Mouse (Mus musculus): Measurements from ENCODE around the gene Rgs7.

The Rgs7 gene

DNA sequence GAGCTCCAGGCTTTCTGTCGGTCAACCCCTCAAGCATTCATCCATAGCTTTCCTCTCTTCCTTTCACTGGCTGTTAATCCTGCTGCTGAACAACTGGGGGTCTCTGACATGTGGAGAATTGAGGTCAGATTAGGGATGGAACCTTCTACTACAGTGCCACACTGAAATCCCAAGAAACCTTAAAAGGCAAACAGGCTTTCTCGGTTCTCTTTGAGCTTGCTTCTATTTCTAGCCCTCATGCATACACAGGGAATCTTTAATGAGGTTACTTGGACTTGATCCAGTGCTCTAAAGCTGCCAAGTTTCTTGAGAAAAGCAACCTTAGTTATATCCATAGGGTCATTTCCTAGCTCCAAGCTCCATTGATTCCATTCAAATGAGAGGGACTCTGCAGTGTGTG lies 363.8 kb downstream of the Rgs7 start:
- DNase-seq, result peak; percentile 38

DNA sequence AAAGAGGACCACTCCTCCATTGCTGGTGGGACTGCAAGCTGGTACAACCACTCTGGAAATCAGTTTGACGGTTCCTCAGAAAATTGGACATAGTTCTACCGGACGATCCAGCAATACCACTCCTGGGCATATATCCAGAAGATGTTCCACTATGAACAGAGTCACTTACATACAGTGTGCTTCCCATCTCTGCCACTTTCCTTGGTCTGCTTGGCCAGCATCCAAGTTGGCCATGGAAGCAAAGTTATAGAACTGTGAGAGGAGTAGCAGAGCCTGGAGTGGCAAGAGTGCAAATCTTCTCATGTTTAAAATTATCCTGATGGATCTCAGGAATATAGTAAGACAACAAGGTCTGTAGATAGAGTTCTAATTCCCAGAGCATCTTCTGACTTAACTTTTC lies 367.9 kb downstream of the Rgs7 start:
- no peak for DNase-seq

- DNase-seq, result no peak
These were observed 373.3 kb downstream of the Rgs7 start for GRCm38 (mm10) chr1:175118904-175119555.

GRCm38 (mm10) chr1:175108270-175108860 lies 383.9 kb downstream of the Rgs7 start:
- no peak for DNase-seq

DNA sequence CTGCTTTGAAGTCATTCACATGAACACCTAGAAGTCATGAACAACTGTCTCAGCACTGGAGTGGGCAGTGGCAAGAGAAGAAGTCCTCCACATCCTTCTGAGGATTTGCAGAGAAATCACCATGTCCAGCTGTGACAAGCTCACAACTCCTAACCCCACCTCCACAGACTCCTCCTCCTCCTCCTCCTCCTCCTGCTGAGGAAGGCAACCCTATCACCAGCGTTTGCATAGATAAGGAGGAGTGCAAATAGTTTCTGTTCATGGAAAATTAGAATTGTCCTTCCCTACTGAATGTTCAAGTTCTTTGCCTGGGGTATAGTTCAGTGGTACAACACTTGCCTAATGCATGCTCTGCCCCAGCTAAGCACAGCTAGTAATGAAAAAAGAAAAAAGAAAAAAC lies 386.0 kb downstream of the Rgs7 start:
- no peak for DNase-seq

- DNase-seq, result no peak
These were observed 386.9 kb downstream of the Rgs7 start for GRCm38 (mm10) chr1:175105426-175105825.

- no peak for DNase-seq
These were observed 395.3 kb downstream of the Rgs7 start for GRCm38 (mm10) chr1:175097014-175097413.

- DNase-seq, result no peak
These were observed 410.2 kb downstream of the Rgs7 start for GRCm38 (mm10) chr1:175082104-175082503.

GRCm38 (mm10) chr1:175079819-175080608 lies 412.3 kb downstream of the Rgs7 start:
- no peak for DNase-seq

DNA sequence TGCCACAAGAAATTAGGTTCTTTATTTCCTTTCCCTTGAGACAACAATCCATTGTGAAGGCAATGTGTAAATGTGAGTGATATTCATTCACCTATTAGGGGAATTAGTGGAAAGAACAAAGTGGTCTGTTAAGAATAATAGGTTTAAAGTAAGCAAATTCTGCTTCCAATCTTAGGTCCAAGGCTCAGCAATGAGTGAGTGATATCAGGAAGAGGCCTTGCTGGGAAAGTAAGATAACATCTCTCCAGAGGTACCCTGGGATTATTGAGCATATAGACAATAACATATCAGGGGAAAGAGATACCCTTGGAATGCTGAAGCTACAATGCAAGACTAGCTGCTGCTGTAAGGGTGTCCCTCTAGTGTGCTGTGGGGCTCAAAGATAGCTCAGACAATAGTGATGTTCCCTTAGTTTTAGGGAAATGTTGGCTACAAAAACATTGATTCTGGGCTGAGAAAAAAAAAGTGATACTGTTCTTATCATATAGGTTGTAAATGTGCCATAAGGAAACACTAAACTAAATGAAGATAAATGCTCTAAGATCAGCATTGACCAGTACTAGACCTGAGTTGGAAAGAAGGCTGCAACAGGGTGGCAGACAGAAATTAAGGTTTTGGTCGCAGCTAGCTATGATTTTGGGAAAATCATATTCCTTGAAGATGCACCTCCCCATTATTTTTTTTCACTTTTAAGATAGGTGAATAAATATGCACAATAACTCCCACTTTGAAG lies 418.6 kb downstream of the Rgs7 start:
- no peak for DNase-seq

GRCm38 (mm10) chr1:175069758-175070290 lies 422.5 kb downstream of the Rgs7 start:
- no peak for DNase-seq

DNA sequence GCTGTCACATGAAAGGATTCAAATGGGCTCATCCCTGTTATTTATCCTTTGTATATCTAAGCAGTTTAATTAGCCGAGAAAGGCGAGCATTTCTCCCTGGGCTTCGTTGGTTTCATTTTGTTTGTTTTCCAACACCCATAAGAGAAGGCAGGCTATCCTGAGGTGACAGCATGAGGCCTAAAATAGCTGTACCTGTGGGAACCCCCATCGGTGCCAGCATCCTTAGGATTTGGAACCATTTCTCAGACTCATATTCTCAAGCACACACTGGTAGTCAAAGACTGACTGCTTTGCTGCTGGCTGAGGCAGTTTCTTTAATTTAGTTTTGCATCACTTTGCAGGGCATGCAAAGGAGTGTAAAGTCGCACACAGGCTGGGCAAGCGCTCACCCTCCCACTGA lies 443.2 kb downstream of the Rgs7 start:
- DNase-seq, result no peak

- peak; percentile 46 for DNase-seq
These were observed 451.0 kb downstream of the Rgs7 start for GRCm38 (mm10) chr1:175041167-175041817.

DNA sequence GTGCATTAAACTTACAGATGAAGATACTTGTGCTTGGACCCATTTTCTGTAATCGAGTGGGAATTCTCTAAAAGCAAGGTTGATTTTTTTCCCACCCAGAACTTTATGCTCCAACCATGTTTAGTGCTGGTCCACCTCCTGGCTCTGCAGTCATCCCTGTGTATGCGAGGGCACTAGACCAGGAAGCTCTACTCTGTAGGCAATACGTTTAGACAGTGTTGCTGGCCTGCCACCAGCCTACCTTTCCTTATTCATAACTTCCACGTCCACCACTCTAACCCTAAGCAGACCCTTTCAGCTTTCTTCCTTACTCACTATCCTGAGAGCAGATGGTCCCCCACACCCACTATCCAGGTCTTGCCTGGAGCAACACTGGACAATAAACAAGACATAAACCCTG lies 452.3 kb downstream of the Rgs7 start:
- DNase-seq, result no peak

- DNase-seq, result no peak
These were observed 452.7 kb downstream of the Rgs7 start for GRCm38 (mm10) chr1:175039567-175039966.

DNA sequence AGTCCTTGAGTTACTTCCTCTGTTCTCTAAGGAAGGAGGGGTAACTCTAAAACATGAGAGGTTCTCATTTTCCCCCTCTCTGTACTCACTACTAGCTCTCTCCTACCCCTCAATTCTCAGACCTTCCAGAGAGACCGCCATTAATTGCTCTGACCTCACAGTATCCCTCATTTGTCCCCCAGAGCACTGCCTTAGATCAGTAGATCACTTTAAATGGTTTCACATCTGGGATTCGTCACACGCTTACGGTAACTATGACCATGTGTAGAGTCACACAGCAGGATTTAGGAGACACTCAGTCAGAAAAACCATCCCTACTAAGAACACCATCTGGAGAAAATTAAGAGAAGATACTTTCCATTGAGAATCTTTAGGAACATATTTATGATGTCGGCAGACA lies 456.8 kb downstream of the Rgs7 start:
- DNase-seq, result no peak

DNA sequence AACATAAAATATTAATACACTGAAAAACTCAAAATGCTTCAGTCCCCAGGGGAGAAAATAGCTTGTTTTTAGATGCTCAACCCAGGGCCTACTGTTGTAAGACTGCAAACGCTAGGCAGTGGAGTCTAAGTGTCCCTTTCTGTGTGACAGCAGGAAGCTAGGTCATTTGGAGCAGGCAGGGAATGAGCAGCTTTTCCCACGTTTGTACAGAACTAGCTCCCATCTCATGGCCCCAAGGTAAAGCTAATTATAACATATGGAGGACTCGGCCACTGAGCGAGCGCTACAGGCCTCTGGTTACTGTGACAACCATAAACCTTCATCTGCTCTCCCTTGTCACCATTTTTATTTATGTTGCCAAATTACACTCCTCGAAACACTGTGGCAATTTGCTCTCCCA lies 460.3 kb downstream of the Rgs7 start:
- no peak for DNase-seq

DNA sequence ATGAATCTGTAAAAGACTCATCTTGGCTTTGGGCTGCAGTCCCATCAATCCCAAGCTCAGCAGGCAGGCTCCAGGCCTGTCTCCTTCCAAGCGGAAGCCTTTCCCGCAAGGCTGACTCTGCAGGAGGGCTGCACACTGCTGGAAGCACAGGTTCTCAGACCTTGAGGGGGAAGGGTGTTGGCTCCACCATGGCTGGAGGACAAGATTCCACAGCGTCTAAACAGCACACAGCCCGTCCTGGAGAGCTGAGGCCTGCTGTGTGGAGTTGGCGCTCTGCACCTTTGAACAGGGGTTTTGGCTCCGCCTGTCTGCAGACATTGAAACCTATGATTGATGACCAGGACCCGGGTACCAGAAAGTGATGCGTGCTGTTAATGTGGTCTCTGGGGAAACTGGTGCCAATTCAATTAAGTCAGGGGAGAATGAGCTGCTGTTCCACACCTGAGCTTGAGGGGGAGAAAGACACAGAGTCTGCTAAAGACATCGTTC lies 463.5 kb downstream of the Rgs7 start:
- no peak for DNase-seq

DNA sequence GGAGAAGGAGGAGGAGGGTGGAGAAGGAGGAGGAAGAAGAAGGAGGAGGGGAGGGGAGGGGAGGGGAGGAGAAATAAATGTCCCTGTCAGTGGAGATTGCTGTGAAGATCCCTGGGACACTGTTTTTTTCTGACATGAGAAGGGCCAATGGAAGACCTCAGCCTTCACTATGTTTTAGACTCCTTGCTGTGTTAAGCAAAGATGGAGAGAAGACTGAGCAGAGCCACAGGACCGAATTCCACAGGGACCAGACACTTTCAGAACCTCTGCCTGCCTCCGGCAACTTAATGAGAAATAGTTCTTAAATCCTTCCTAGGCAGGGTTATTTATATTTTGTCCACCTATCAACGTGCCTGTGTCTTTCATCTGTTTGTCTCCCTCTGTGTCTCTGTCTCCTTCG lies 464.0 kb downstream of the Rgs7 start:
- DNase-seq, result no peak

DNA sequence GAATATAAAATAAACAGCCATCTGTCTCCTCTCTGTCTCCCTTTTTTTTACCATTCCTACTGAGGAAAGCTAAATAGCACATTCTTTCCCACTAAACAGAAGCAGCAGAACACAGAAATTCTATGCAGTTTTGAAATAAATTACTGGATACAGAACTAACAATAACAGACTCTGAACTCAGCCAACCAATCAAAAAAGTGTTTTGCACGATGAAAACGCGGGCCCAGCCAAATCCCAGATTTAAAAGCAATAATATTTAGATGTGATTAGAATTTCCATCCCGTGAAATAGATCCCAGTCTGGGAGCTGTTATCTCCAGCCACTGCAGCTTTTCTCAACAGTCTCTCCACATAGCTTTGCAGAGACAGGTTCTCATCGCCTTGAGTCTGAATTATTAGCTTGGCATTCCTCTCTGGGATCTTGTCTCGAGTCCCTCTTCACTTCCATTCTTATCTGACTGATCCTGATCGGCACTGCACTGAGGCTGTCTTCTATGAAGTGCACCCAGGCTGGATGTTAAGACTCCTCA lies 466.5 kb downstream of the Rgs7 start:
- DNase-seq, result no peak

DNA sequence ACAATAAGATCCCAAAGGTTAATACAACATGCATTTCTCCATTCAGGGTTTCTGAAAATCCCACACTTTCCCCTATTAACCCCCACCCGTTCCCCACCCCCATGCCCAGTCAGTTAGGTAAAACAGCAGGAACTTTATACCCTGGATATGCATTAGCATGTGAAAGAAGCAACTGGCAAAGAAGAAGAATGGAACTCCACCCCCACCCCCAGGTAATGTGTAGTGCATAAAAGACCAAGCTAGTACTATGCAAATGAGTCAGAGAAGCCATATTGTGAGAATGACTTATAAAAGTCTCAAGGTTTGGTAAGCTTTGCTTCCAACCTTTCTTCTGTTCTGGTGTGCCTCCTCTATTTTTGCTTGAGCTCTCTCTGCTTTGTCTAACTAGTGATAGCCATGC lies 468.2 kb downstream of the Rgs7 start:
- no peak for DNase-seq

Measured in cerebellum, adult 11 months (tissue).